Mouse (Mus musculus): ENCODE data around the gene Fmnl3.

Fmnl3 gene

DNA sequence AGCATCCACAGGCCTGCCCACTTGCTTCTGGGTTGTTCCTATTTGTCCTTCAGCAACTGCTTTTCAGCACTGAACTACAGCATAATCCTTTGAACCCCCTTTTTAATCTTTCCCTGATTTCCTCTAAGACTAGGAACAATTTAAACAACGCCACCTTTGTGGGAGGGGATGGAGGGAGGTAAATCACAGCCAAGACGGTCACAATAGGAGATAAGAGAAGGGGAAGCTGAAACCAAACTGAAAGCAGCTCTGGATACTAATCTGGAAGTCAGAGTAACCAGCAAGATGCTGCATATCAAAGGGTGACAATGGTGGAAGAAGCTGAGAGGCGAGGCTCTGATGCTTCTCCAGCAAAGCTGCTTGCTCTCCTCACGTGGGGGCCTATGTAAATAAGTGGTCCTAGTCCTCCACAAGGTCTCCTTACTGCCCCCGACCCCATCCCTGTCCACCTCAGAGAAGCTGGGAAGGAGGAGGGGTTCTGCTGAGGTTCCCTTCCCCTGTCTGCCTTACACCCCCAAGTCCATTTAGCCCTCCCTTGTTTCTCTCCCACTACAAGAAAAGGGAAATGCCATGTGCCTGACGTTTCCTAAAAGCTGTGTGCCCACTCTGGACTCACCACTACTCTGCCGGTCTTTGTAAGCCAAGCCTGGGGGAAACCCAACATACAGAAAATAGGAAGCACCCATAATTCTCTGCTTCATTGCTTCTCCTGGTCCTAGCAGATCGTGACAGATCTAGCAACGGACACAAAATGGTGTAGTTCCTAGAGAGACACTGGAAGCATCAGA lies 27.9 kb downstream of the Fmnl3 start:
- DNase-seq, result no peak

DNA sequence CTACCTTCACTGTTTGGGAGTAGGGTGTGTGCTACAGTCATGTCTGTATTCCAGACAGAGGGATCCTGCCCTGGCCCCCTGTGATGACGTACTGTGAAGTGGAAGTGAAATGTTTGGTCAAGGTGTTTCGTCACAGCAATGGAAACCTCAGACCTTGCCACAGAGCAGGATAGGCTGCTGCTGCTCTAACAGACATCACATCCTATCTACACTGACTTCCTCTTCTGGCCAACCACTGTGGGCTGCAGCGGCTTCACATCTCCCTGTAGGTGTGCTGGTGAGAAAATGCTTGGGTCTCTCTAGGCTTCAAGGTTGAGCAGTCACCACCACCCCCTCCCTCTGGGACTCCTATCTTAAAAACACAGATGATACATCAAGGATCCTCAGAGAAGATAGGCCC lies 29.2 kb downstream of the Fmnl3 start:
- no peak for DNase-seq

DNA sequence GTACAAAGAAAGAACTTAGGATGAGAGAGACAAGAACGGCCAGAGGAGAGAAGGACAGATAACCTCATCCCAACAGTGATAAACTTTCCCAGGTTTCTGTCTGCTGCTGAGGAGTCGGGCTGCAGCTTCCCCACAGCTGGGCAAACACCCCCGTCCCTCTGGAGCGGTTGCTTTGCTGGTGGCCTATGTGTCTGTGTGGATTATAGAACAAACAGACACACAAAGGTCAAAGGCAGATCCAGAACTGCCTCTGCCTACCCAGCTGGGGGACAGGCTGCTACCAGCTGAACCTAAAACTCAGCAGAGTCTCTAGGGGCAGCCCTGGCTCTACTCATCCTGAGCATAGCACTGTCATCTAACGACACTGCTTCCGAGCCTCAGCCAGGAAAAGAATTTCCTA lies 30.6 kb downstream of the Fmnl3 start:
- DNase-seq, result no peak

DNA sequence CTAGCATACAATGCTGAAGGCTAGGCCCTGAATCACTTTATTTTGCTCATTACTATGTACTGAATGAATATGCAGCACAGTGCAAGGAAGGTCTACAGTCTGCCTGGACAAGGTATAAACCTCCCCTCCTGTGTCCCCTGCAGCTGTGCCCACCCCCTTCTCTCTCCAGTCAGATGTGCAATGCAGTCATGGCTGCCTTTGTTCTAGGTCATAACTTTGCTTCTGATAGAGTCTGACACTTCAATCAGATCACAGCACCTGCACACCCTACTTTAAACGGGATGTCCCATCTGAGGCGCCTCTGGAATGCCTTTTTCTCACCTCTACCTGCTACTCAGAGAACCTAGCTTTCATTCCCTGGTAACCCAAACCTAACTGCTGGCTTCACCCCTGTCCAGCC lies 31.4 kb downstream of the Fmnl3 start:
- DNase-seq, result no peak

DNA sequence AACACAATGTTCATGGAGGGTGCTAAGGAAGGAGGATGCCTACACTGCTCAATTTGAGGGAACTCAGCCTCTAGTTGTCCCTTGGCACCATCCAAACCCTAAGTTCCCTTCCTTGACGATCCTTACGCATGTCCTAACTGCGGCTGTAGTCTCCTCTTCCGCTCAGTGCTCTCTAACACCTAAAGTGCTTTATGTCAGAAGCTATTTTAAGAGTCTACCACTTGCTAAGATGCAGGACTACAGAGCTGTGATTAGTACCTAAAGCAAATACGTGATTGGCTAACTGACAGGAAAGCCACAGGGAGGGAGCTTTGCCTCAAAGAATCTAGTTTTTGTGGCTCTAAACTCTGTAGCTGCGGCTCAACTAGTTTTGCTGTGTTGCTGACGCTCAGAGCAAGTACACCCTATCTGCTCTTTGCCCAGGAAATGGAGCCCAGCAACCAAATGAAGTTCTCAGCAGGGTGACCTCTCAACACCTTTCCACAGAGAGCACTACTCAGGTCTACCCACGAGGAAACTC lies 34.4 kb downstream of the Fmnl3 start:
- DNase-seq, result no peak

DNA sequence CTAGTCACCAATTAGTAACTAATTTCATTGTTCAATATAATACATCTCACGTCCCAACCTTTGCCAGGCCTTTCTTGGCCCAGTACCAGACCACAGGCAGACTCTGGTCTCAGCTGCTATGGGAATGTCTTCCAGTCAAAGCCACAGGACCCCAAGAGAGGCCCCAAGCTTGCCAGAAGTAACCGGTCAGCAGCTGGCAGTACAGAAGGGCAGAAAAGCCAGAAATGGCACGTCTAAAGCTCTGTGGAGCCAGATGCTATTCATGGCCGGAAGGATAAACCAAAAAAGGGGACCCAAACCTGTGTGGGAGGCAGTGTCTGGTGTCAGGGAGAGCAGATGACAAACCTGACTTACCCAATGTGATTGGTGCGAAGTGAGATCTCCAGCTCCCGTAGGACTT lies 35.8 kb downstream of the Fmnl3 start:
- DNase-seq, result no peak

DNA sequence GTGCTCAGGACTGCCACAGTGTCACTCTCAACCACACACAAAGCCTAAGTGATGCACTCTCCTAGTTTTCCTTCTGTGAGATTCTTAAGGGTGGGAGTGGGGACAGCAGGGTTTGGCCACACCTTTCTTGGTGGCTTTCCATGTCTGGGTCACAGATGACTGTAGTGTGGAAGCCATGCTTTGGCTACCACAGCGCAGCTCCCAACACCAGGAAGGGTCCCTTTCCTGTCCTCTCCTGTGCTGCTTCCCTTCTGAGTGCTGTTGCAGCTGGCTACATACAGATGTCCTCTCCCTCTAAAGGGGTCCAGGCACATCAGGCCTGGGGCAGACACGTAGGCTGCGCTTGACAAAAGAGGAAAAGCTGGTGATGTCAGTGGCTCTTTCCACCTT lies 36.6 kb downstream of the Fmnl3 start:
- no peak for DNase-seq

DNA sequence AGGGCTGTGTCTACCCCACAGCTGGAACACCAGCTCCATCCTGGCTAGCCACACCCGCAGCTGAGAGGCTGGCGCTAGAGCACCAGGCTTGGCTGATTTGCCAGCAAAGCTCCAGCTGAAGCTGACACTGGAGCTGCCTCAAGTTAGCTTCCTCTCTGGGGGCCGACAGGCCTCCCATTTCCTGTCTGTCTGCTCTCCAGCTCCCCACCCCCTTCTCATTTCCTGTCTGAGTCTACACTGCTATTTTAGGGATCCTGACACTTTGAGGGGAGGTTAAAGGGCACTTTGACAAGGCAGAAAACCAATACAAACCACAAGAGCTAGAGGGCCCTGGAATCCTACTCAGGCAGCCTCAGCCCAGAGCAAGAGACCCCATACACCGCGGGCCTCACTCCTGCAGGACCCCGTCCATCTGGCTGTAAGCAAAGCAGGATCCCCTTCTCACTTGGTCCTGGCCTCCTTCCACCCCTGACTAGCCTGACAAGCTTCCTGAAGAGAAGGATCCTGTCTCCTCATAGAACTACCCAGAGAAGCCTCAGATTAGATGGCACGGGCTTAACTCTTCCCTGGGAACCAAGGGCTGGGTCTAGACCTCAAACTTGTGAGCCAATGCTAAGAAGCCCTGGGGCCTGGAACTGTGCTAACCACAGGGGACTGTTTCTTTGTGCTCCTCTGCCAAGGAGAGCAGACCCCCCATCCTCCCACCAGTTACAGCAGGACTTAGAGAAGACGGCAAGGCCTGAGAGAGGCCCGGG lies 37.2 kb downstream of the Fmnl3 start:
- DNase-seq, result no peak

DNA sequence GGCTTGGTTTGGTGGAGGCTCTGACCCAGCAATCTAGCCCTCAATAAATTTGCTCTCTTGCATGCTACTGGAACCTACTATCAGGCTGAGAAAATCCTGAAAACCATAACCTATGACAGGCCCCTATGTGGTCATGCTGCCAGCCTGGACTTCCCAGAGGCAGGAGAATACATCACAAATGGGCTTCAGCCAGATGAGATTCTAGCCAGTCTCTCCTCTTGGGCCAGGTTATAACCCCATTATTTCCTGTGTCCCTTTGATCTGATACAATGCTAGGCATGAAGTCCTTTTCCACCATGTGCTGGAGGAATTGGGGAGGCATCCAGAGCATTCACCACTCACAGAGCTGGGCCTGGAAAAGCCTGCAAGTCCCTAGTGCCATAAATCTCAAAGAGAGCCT lies 38.2 kb downstream of the Fmnl3 start:
- DNase-seq, result no peak

DNA sequence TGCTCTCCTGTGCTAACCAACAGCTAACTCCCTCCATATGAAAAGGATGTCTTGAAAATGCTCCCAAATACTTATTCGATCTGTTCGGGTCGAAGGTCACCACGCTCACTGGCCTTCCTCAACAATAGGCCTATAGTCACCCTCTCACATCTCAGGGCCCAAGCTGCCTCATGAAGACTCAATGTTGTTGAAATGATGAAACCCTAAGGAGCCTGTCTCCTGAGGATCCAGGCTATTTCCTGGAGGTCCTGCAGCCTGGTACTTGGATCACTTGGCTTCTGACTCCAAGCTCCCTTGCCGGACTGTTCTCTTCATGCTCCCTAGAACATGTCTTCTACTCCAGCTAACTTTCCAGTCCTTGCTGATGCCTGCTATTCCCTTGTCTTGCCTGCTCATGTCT lies 38.9 kb downstream of the Fmnl3 start:
- no peak for DNase-seq

DNA sequence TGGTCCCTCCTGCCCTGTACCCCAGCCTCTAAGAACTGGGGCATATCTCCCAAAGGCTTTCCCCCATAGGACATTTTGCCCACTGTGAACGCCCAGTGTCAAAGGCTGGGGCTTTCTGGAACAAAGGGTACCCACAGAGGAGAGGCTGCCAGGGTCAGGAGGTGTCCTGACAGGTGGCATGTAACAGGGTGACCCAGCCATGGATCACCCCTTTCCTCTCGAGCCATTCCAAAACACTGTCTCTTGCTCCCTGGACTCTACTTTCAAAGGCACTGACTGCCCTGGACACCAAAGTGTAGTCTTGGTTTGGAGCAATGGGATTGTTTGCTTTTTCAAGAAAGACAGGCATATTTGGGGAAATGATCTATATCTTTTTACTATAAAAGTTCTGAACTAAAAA lies 40.0 kb downstream of the Fmnl3 start:
- DNase-seq, result no peak

DNA sequence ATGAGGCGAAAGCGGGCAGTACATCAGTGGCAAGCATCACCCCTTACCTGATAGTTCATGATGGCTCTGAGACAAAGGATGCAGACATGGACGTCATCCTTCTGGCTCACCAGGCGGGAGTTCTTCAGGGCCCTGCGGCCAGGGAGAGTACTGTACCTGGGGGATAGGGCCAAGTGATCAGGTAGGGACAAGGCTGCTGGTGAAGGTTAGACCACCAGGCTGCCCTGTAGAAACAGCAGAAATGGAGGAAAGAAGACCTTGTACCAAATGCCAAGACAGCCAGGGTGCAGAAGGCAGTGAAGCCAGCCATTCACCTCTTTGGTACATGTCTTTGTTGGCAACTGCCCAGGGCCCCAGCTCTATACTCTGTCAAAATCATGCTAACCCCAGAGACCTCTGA lies 42.3 kb downstream of the Fmnl3 start:
- no peak for DNase-seq

DNA sequence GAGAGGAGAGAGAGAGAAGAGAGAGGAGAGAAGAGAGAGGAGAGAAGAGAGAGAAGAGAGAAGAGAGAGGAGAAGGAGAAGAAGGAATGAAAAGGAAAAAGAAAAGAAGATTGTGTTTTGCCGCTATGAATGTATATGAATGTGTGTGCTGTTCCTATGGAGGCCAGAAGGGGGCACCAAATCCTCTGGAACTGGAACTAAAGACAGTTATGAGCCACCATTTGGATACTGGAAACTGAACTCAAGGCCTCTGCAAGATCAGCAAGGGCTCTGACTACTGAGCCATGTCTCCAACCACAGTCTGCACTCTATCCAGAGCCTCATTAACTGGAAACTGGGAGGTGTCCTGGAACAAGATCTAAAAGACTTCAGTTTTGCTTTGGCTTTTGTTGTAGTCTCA lies 43.3 kb downstream of the Fmnl3 start:
- no peak for DNase-seq

DNA sequence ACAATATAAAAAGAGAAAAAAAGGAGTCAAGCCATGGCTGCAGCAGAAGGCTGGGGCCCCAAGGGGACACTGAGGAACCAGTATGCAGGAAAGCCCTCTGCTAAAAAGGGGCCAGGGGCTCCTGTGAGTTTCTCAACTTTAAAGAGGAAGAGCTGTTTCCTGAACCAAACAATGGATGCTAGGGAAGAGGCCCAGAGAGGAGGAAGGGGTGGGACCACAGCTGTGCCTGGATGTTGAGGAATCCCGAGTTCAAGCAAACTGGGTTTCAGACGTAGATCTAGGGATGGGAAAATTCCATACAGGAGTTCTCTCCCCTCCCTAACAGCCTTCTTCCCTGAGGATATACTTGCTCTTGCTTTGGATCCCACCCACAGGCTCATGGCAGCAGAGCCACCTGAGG lies 43.9 kb downstream of the Fmnl3 start:
- DNase-seq, result no peak

DNA sequence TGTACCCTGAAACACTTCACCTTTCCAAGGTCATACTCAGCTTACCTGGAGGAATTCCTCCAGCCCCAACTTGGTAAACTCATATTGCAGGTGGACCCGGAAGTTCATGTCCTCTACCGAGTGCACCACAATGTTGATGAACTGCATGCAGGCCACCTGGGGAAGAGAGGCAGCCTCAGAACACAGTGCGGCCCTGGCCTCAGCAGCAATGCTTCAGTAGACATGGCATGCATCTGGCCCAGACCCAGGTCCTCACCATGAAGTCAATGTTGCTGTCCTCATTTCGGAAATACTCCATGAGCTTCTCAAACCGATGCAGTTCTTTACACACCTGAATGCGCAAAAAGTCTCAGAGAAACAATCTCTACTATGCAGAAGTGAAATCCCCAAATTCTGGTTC lies 44.7 kb downstream of the Fmnl3 start:
- no peak for DNase-seq

DNA sequence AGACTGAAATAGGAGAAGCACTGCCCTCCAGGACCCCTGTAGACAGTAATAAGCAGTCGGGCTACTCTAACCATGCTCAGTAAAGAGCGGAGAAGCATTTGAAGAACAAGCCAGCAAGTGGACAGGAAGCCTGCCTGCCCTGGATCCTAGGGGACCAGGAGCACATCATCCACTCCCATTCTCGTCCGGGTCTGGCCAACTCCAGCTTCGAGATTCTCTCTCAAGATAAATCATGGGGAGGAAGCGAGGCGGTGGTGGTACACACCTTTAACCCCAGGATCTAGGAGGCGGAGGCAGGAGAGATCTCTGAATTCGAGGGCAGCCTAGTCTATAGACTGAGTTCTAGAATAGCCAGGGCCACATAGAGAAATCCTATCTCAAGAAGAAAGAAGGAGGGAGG lies 46.1 kb downstream of the Fmnl3 start:
- DNase-seq, result no peak

DNA sequence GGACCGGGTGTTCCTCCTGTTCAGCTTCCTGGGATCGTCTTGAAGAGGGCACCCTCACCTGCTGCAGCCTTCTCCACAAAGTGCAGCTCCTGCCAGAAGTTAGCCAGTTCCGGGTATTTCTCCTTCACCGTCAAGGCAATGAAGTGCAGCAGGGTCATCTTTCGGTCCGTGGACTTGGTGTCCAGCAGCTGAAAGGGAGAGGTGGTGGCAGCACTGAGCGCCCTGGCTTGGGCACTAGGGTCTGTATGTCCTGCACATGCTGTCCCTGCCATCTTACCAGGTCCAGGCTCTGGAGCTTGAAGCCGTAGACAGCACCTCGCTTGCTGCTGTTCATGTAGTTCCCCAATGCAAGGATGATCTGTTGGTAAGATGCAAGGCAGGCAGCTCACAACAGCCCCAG lies 49.3 kb downstream of the Fmnl3 start:
- DNase-seq, result no peak

DNA sequence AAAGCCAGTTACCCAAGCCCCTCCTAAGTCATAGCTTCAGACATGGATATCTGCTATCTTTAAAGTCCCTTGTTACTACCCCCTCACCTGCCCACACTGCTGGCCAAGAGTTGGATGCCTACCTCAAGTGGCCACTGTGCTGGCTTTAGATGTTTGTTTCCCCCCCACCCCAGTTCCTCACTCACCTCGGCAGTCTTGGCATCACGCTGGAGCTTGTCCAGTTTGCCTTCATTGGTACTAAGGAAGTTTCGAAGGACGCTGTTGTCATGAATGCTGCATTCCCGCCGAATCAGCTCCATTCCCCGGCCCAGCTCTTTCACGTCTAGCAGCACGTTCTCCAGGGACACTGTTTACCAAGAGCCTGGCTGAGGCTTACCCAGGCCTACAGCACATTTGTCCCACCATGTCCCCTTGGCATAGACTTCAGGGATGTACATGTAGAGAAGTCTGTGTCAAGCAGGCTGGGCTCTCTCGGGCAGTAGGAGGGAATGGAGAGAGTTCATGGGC lies 50.1 kb downstream of the Fmnl3 start:
- DNase-seq, result no peak

DNA sequence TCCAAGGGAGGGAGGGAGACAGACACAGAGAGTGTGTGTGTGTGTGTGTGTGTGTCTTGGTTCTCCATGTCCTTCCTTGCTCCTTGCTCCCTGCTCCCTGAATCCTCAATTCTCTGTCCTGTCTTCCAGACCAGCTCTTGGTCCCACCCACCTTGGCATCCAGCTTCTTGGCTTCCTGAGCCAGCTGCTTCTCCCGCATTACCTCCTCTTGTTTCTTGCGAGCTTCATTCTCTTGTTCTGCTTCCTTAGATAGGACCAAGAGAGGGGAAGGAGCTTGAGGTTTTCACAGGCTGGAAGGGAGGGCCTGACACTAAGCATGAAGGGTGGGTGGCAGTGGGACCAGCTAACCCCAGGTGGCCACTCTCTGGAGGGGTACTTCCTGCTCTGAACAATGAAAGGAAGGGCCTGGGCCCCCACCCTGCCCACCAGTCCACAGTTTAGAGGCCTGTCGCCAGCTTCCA lies 50.8 kb downstream of the Fmnl3 start:
- no peak for DNase-seq

DNA sequence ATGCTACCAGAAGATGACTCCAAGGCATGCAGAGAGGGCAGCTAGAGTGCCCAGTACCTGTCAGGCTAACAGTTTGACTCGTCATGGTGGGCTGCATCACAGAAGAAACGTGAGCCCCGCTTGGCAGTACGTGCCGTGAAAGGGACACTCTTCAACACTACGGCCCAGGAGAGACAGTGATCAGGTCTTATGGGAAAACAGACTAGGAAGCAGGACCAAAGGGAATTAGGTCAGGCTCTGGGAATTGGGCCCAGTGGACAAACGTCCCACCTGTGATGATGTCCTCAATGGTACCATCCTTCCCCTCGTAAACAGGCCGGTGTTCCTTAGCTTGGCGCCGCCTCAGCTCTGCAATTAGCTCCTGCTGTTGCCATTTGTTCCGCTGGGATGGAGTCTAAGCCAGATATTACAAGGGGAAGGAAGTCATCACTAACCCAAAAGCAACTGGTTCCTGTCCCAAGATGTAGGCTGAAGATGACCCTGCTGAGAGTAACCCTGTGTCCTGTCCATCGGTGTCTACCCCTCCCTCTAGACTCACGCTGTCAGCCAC lies 51.3 kb downstream of the Fmnl3 start:
- peak; percentile 61 for DNase-seq

DNA sequence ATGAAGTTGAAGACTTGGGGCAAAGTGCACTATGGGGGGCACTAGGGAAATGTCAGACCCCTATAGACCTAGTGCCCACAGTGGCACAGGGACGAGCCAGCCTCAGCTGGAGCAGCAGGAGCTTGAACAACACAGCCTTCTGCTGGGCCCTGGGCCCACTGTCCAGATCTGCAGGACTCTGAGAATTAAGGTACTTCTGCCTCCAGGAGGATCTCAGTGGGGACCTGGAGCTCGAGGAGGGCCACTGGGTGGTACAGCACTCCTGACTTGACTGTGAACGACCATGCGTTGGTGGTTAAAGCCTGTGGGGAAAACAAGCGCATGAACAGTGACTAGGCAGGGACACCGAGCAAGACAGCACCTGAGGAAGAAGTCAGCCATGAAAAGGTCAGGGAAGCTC lies 52.2 kb downstream of the Fmnl3 start:
- DNase-seq, result no peak

DNA sequence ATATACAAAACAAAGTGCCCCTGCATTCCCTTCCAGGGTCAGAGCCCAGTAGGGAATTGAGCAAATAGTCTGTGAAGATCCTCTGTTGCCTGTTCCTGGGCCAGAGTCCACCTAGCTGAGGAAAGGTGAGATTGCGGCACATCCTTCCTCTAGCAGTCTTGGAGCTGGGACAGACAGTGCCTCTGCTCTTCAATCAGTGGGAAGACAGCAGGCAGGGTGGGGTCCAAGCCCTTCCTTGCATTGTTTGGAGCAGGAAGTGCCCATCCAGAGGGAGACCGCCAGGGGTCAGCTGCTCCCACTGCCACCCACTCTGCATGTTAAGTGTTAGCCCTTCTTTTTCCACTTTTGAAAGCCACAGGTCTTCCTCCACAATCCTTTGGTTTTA lies 53.0 kb downstream of the Fmnl3 start:
- DNase-seq, result no peak

DNA sequence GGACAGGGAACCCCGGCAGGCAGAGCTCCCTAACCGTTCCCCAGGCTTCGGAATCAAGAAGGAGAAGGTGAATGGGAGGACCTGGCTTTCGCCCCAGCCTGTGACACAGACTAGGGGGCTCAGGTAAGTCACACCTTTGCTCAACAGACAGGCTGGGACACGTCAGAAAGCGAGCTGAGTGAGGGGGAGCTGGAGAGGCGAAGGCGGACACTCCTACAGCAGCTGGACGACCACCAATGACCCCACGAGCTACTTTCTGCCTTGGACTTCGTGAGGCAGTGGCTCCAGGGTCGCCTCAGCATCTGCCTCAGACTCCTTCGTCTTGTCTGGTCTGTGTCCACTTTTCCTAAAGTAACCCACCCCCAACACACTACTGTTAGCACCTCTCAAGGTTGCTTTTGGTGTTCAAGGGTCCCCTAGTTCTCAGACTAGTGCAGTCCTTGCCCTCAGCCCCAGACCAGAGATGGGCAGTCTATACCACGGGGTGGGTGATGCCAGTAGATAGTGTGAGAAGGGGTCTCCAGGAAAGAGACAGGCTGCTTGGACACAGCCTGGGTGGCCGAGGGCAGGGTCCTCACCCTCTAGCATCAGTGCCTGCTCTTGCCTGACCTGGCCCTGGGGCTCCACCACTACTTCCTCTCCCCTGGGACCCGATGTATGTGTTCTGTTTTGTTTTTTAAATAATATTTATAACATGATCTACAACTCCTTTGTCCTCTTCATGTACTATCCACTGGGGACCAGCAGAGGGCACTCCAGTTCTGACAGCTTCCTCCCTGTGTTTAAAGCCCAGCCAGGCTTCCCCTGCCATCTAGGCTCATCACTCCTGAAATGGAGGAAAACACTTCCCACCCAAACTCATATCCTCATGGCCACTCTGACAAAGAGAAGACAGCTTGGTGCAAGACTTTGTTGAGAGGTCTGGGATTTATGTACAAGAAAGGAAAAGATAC lies 53.7 kb downstream of the Fmnl3 start:
- peak; percentile 72 for DNase-seq
